Mouse (Mus musculus): ENCODE measurements around the gene Bms1.

The Bms1 gene

GRCm38 (mm10) chr6:118419050-118419920 lies at the start of gene Bms1:
Bms1 (minus strand) TSS chr6:118419474.
- ATAC-seq (ENCODE audit: low TSS enrichment): peak; percentile 98

- no peak for ATAC-seq (ENCODE audit: low TSS enrichment)
Observed at GRCm38 (mm10) chr6:118462069-118462705, 42.9 kb upstream of the Bms1 start.

- ATAC-seq (ENCODE audit: low TSS enrichment): no peak
Observed at GRCm38 (mm10) chr6:118457726-118458125, 38.5 kb upstream of the Bms1 start.

GRCm38 (mm10) chr6:118455042-118455631 lies 35.9 kb upstream of the Bms1 start, which contains the start of gene Zfp248:
Zfp248 (minus strand) TSS chr6:118455528.
- ATAC-seq (ENCODE audit: low TSS enrichment): peak; percentile 97

- peak; percentile 22 for ATAC-seq (ENCODE audit: low TSS enrichment)
Observed at GRCm38 (mm10) chr6:118454452-118454851, 35.2 kb upstream of the Bms1 start.

- ATAC-seq (ENCODE audit: low TSS enrichment): no peak
Observed at GRCm38 (mm10) chr6:118431502-118431901, 12.2 kb upstream of the Bms1 start.

GRCm38 (mm10) chr6:118426666-118427065 lies 7.4 kb upstream of the Bms1 start:
- no peak for ATAC-seq (ENCODE audit: low TSS enrichment)

GRCm38 (mm10) chr6:118410428-118410827 lies 8.8 kb downstream of the Bms1 start:
- ATAC-seq (ENCODE audit: low TSS enrichment): no peak

GRCm38 (mm10) chr6:118408510-118408909 lies 10.8 kb downstream of the Bms1 start:
- ATAC-seq (ENCODE audit: low TSS enrichment): no peak

- ATAC-seq (ENCODE audit: low TSS enrichment): no peak
Observed at GRCm38 (mm10) chr6:118406421-118406820, 12.9 kb downstream of the Bms1 start.

GRCm38 (mm10) chr6:118390746-118391145 lies 28.5 kb downstream of the Bms1 start:
- ATAC-seq (ENCODE audit: low TSS enrichment): no peak

GRCm38 (mm10) chr6:118385962-118386361 lies 33.3 kb downstream of the Bms1 start:
- no peak for ATAC-seq (ENCODE audit: low TSS enrichment)

- ATAC-seq (ENCODE audit: low TSS enrichment): no peak
Observed at GRCm38 (mm10) chr6:118381234-118381633, 38.0 kb downstream of the Bms1 start.

- ATAC-seq (ENCODE audit: low TSS enrichment): no peak
Observed at GRCm38 (mm10) chr6:118380630-118381029, 38.6 kb downstream of the Bms1 start.

- peak; percentile 64; the same call in 1 of the 2 replicates for ATAC-seq (ENCODE audit: low TSS enrichment)
Observed at GRCm38 (mm10) chr6:118379451-118380167, 39.7 kb downstream of the Bms1 start.

- no peak for ATAC-seq (ENCODE audit: low TSS enrichment)
Observed at GRCm38 (mm10) chr6:118377611-118378010, 41.7 kb downstream of the Bms1 start.

- no peak for ATAC-seq (ENCODE audit: low TSS enrichment)
Observed at GRCm38 (mm10) chr6:118376023-118376422, 43.3 kb downstream of the Bms1 start.

GRCm38 (mm10) chr6:118375457-118375856 lies 43.8 kb downstream of the Bms1 start:
- ATAC-seq (ENCODE audit: low TSS enrichment): no peak

GRCm38 (mm10) chr6:118375026-118375425 lies 44.2 kb downstream of the Bms1 start:
- ATAC-seq (ENCODE audit: low TSS enrichment): no peak

- 0 out of 2 replicates have a peak, but pooled peaks have one; percentile 9 for ATAC-seq (ENCODE audit: low TSS enrichment)
Observed at GRCm38 (mm10) chr6:118373294-118373693, 46.0 kb downstream of the Bms1 start.

- ATAC-seq (ENCODE audit: low TSS enrichment): peak; percentile 96
Observed at GRCm38 (mm10) chr6:118372794-118373193, 46.5 kb downstream of the Bms1 start.

GRCm38 (mm10) chr6:118367502-118367901 lies 51.8 kb downstream of the Bms1 start:
- 0 out of 2 replicates have a peak, but pooled peaks have one; percentile 47 for ATAC-seq (ENCODE audit: low TSS enrichment)
